Mouse (Mus musculus) limb, embryonic 15.5 days (tissue): Measurements from ENCODE around the gene BC025920. TPM values are rescaled to one million over a fixed set of nuclear protein-coding genes. Genes with fewer than 3 reads are reported as not detected.
A peak's percentile ranks its signal among the peaks of the same experiment; 100 is the strongest.

Experiments used
- ATAC-seq: fragments of 200-750 bp; cut with Nextera tagmentation; 2 replicates; pipeline ENCODE4 v1.8.0; 2017; ENCODE audit warnings: low read depth, moderate TSS enrichment; ENCODE audit not compliant: insufficient number of reproducible peaks, low FRiP score, low TSS enrichment
- H3K27ac ChIP-seq: fragments of 300-500 bp; sonication (generic); 2 replicates; pipeline ENCODE4 v1.5.1; 2015; ENCODE audit warnings: moderate library complexity, mild to moderate bottlenecking, inconsistent platforms
- H3K27me3 ChIP-seq: fragments of 300-500 bp; sonication (generic); 2 replicates; pipeline ENCODE4 v1.6.1; 2015; ENCODE audit warnings: inconsistent platforms
- H3K36me3 ChIP-seq: fragments of 300-500 bp; sonication (generic); 2 replicates; pipeline ENCODE4 v1.6.1; 2015; ENCODE audit warnings: inconsistent platforms
- H3K4me1 ChIP-seq: fragments of 300-500 bp; sonication (generic); 2 replicates; pipeline ENCODE4 v1.6.1; 2015; ENCODE audit warnings: inconsistent platforms
- H3K4me2 ChIP-seq: fragments of 300-500 bp; sonication (generic); 2 replicates; pipeline ENCODE4 v1.6.1; 2015; ENCODE audit warnings: mild to moderate bottlenecking, inconsistent platforms
- H3K4me3 ChIP-seq: fragments of 300-500 bp; sonication (generic); 2 replicates; pipeline ENCODE4 v1.5.1; 2015; ENCODE audit warnings: mild to moderate bottlenecking, inconsistent platforms
- H3K9ac ChIP-seq: fragments of 300-500 bp; sonication (generic); 2 replicates; pipeline ENCODE4 v1.6.1; 2015; ENCODE audit warnings: inconsistent platforms
- H3K9me3 ChIP-seq: fragments of 300-500 bp; sonication (generic); 2 replicates; pipeline ENCODE4 v1.6.1; 2016; ENCODE audit warnings: inconsistent platforms
- WGBS: fragments of 180-500 bp; shearing (Covaris S2); methylation state at CpG from one replicate; pipeline ENCODE4 v1.1.7; 2015; 5-methylcytosine and 5-hydroxymethylcytosine counted together
- polyA plus RNA-seq: library from polyadenylated mRNA; unstranded; fragments of >200 nt; fragmentation: Nextera tagmentation; extraction: Ambion mirVana; gene quantifications from 2 replicates; pipeline ENCODE4 v1.2.1, GENCODE M21; 2015

BC025920 gene
- polyA plus RNA-seq, 1 experiment from 2014 or later, result 1.0 TPM

GRCm38 (mm10) chr10:81608308-81608707 lies 2.2 kb downstream of the BC025920 start:
- no peaks in the 10 kb centered on the region for H3K27me3 ChIP-seq
- no peak overlapping the region for H3K27ac ChIP-seq
- no peak overlapping the region for H3K4me2 ChIP-seq
- peaks cover 3% of the 10 kb centered on the region; the same call in 1 of the 2 replicates for H3K36me3 ChIP-seq
- H3K9me3 ChIP-seq, result no peaks in the 10 kb centered on the region
- H3K4me1 ChIP-seq, result peaks cover 18% of the 10 kb centered on the region
- 90% methylated on average over 1 of the region's 1 CpGs for WGBS
- no peak for ATAC-seq
- H3K4me3 ChIP-seq, result no peak overlapping the region
- no peak overlapping the region for H3K9ac ChIP-seq

GRCm38 (mm10) chr10:81612779-81613178 lies 6.7 kb downstream of the BC025920 start:
- Histone ChIP-seq H3K27me3 (no peaks in the 10 kb centered on the region), H3K9ac (no peak overlapping the region), H3K4me1 (peaks cover 9% of the 10 kb centered on the region; the same call in 1 of the 2 replicates), H3K4me2 (no peak overlapping the region), H3K4me3 (no peak overlapping the region), H3K27ac (no peak overlapping the region), H3K36me3 (peaks cover 3% of the 10 kb centered on the region; the same call in 1 of the 2 replicates), H3K9me3 (no peaks in the 10 kb centered on the region)
- 71% methylated on average over 3 of the region's 3 CpGs for WGBS
- no peak for ATAC-seq

- 21% methylated on average over 6 of the region's 6 CpGs for WGBS
- peaks cover 4% of the 10 kb centered on the region for H3K36me3 ChIP-seq
Observed at GRCm38 (mm10) chr10:81615486-81615885, 9.4 kb downstream of the BC025920 start.

GRCm38 (mm10) chr10:81619976-81620375 lies 13.9 kb downstream of the BC025920 start:
- H3K9me3 ChIP-seq, result no peaks in the 10 kb centered on the region
- 70% methylated on average over 5 of the region's 5 CpGs for WGBS
- H3K4me2 ChIP-seq, result no peak overlapping the region
- H3K36me3 ChIP-seq, result peaks cover 48% of the 10 kb centered on the region
- H3K27me3 ChIP-seq, result no peaks in the 10 kb centered on the region
- H3K4me3 ChIP-seq, result no peak overlapping the region
- H3K9ac ChIP-seq, result no peak overlapping the region
- peaks cover 9% of the 10 kb centered on the region; the same call in 1 of the 2 replicates for H3K4me1 ChIP-seq
- ATAC-seq, result no peak
- H3K27ac ChIP-seq, result no peak overlapping the region

More at GRCm38 (mm10) chr10:81615486-81615885, 9.4 kb downstream of the BC025920 start:
- Histone ChIP-seq H3K9me3 (no peaks in the 10 kb centered on the region), H3K27me3 (no peaks in the 10 kb centered on the region), H3K9ac (no peak overlapping the region), H3K27ac (peak overlapping the region; percentile 50; the same call in 1 of the 2 replicates), H3K4me2 (no peak overlapping the region), H3K4me3 (no peak overlapping the region), H3K4me1 (peaks cover 9% of the 10 kb centered on the region; the same call in 1 of the 2 replicates)
- ATAC-seq, result peak; percentile 58; the same call in 1 of the 2 replicates

- no peaks in the 10 kb centered on the region for H3K9me3 ChIP-seq
- peaks cover 56% of the 10 kb centered on the region for H3K36me3 ChIP-seq
- peaks cover 7% of the 10 kb centered on the region; the same call in 1 of the 2 replicates for H3K4me1 ChIP-seq
- H3K4me3 ChIP-seq, result no peak overlapping the region
- no peak overlapping the region for H3K9ac ChIP-seq
- no peak overlapping the region for H3K4me2 ChIP-seq
- no peaks in the 10 kb centered on the region for H3K27me3 ChIP-seq
- ATAC-seq, result no peak
- H3K27ac ChIP-seq, result no peak overlapping the region
- 58% methylated on average over 9 of the region's 9 CpGs for WGBS
Observed at GRCm38 (mm10) chr10:81620786-81621185, 14.7 kb downstream of the BC025920 start.

- no peak overlapping the region for H3K4me3 ChIP-seq
- ATAC-seq, result no peak
- no peak overlapping the region for H3K27ac ChIP-seq
- no peak overlapping the region for H3K4me2 ChIP-seq
- no peak overlapping the region for H3K9ac ChIP-seq
- peaks cover 62% of the 10 kb centered on the region for H3K36me3 ChIP-seq
- 54% methylated on average over 8 of the region's 8 CpGs for WGBS
- no peaks in the 10 kb centered on the region for H3K9me3 ChIP-seq
- H3K27me3 ChIP-seq, result no peaks in the 10 kb centered on the region
- H3K4me1 ChIP-seq, result peaks cover 25% of the 10 kb centered on the region
Observed at GRCm38 (mm10) chr10:81623441-81623840, 17.4 kb downstream of the BC025920 start.

- Histone ChIP-seq H3K9me3 (no peaks in the 10 kb centered on the region), H3K27ac (peak overlapping the region; percentile 93), H3K36me3 (peaks cover 49% of the 10 kb centered on the region), H3K4me1 (peaks cover 26% of the 10 kb centered on the region), H3K9ac (peak overlapping the region; percentile 62; the same call in 1 of the 2 replicates), H3K4me2 (peak overlapping the region; percentile 79), H3K4me3 (peak overlapping the region; percentile 64), H3K27me3 (no peaks in the 10 kb centered on the region)
- ATAC-seq, result no peak
- 89% methylated on average over 22 of the region's 22 CpGs for WGBS
Observed at GRCm38 (mm10) chr10:81626101-81626993, 20.3 kb downstream of the BC025920 start.

- H3K4me1 ChIP-seq, result peaks cover 26% of the 10 kb centered on the region
- H3K4me3 ChIP-seq, result peak within 1 kb of the TSS; percentile 64
Observed at GRCm38 (mm10) chr10:81626994-81627835, 21.1 kb downstream of the BC025920 start, which contains the start of gene Sirt6. TSS of gene Sirt6 (minus strand) at chr10:81627797.

GRCm38 (mm10) chr10:81627836-81628220 lies 21.8 kb downstream of the BC025920 start:
- Histone ChIP-seq H3K4me1 (peaks cover 26% of the 10 kb centered on the region), H3K27ac (peak overlapping the region; percentile 93), H3K4me3 (peak overlapping the region; percentile 64), H3K9me3 (no peaks in the 10 kb centered on the region), H3K4me2 (peak overlapping the region; percentile 79), H3K36me3 (peaks cover 35% of the 10 kb centered on the region), H3K9ac (peak overlapping the region; percentile 35), H3K27me3 (no peaks in the 10 kb centered on the region)
- no peak for ATAC-seq
- 42% methylated on average over 7 of the region's 7 CpGs for WGBS

More at GRCm38 (mm10) chr10:81626994-81627835, 21.1 kb downstream of the BC025920 start, which contains the start of gene Sirt6:
- peak within 1 kb of the TSS; percentile 93 for H3K27ac ChIP-seq
- peak within 1 kb of the TSS; percentile 62 for H3K9ac ChIP-seq
- WGBS, result 4% methylated on average over 40 of the region's 40 CpGs
- H3K36me3 ChIP-seq, result peaks cover 41% of the 10 kb centered on the region
- peak within 1 kb of the TSS; percentile 79 for H3K4me2 ChIP-seq
- ATAC-seq, result peak; percentile 85
- H3K9me3 ChIP-seq, result no peaks in the 10 kb centered on the region
- H3K27me3 ChIP-seq, result no peaks in the 10 kb centered on the region

GRCm38 (mm10) chr10:81628390-81628789 lies 22.3 kb downstream of the BC025920 start, which contains the start of gene Ankrd24:
TSS of gene Ankrd24 (plus strand) at chr10:81628540.
- peak within 1 kb of the TSS; percentile 64 for H3K4me3 ChIP-seq
- H3K9me3 ChIP-seq, result no peaks in the 10 kb centered on the region
- H3K27me3 ChIP-seq, result no peaks in the 10 kb centered on the region
- 69% methylated on average over 16 of the region's 16 CpGs for WGBS
- peak within 1 kb of the TSS; percentile 79 for H3K4me2 ChIP-seq
- H3K36me3 ChIP-seq, result peaks cover 29% of the 10 kb centered on the region
- no peak for ATAC-seq
- peak within 1 kb of the TSS; percentile 93 for H3K27ac ChIP-seq
- H3K4me1 ChIP-seq, result peaks cover 31% of the 10 kb centered on the region
- peak within 1 kb of the TSS; percentile 62 for H3K9ac ChIP-seq

- H3K9ac ChIP-seq, result peak overlapping the region; percentile 36
- peak overlapping the region; percentile 77 for H3K27ac ChIP-seq
- peaks cover 17% of the 10 kb centered on the region for H3K4me1 ChIP-seq
- no peaks in the 10 kb centered on the region for H3K9me3 ChIP-seq
- H3K27me3 ChIP-seq, result no peaks in the 10 kb centered on the region
- no peaks in the 10 kb centered on the region for H3K36me3 ChIP-seq
- peak overlapping the region; percentile 51 for H3K4me3 ChIP-seq
- H3K4me2 ChIP-seq, result peak overlapping the region; percentile 85
- 3% methylated on average over 36 of the region's 37 CpGs for WGBS
- peak; percentile 91 for ATAC-seq
Observed at GRCm38 (mm10) chr10:81633253-81634099, 27.4 kb downstream of the BC025920 start.
